Mouse (Mus musculus): Measurements from ENCODE around the gene Acsl4. TPM values are rescaled to one million over a fixed set of nuclear protein-coding genes. Genes with fewer than 3 reads are reported as not detected.

Acsl4 gene
- polyA plus RNA-seq, 2 experiments: 6.4 to 15.4 TPM

DNA sequence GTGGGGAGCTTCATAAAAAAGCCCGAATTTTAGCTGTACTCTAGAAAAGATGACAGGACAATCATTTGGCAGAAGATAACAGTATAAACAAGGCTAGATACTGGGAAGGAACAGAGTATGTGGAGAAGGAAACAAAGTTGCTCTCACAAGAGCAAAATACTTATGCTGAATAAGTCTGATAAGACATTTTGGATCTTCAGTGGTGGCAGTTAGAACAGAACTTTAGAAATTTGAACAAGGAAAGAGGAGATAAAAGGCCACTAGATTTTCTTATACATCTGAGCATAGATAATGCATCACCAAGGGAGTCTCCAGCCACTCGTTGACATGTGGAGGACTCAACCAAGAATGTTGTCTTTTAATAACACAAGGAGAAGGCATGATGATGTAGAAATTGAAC is 23.5 kb upstream of the Acsl4 start:
- Histone ChIP-seq H3K27me3 (ENCODE audit: control insufficient read depth, insufficient read depth, low read length) (no peaks in the 10 kb centered on the region), H3K4me3 (replicated peaks; ENCODE audit: low read length) (no peak overlapping the region), H3K9me3 (ENCODE audit: control insufficient read depth, low read length) (no peaks in the 10 kb centered on the region), H3K9ac (ENCODE audit: low read depth, low read length, severe bottlenecking) (no peak overlapping the region), H3K27ac (replicated peaks; ENCODE audit: low read depth, low read length) (no peak overlapping the region), H3K4me2 (replicated peaks; ENCODE audit: low read depth, low read length, severe bottlenecking) (no peak overlapping the region), H3K4me1 (ENCODE audit: control insufficient read depth, insufficient read depth, low read length) (no peaks in the 10 kb centered on the region), H3K36me3 (ENCODE audit: control insufficient read depth, insufficient read depth, low read length) (no peaks in the 10 kb centered on the region)
- 65% methylated on average over 2 of the region's 2 CpGs for WGBS
- TF ChIP-seq POLR2A (IDR thresholded peaks at IDR 0.05; ENCODE audit: borderline replicate concordance, extremely low read depth, insufficient read depth, insufficient read length): no peak
- no peak for DNase-seq (ENCODE audit: low spot score)
- no peak for ATAC-seq (ENCODE audit: low FRiP score, low read depth)

DNA sequence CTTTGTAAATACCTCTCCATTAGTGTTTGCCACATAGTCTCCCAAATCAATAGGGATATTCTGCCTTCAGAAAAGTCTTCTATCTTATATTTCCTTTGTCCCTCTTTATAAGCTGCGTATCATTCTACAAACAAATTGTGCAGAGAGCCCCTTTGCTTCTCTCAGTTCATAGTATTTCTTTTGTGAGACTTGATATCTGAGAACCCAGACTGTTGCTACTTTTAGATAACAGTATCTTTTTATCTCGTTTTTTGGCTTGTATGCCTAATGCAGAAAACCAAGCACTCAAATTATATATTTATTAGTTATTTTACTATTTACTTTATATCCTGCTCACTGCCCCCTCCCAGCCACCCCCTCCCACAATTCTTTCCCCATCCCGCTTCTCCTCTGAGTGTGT is 19.7 kb upstream of the Acsl4 start:
- no peak overlapping the region for H3K4me3 ChIP-seq (replicated peaks; ENCODE audit: low read length)
- H3K4me1 ChIP-seq (ENCODE audit: control insufficient read depth, insufficient read depth, low read length): no peaks in the 10 kb centered on the region
- no peak overlapping the region for H3K4me2 ChIP-seq (replicated peaks; ENCODE audit: low read depth, low read length, severe bottlenecking)
- no peak for ATAC-seq (ENCODE audit: low FRiP score, low read depth)
- DNase-seq (ENCODE audit: low spot score): no peak
- H3K36me3 ChIP-seq (ENCODE audit: control insufficient read depth, insufficient read depth, low read length): no peaks in the 10 kb centered on the region
- TF ChIP-seq POLR2A (IDR thresholded peaks at IDR 0.05; ENCODE audit: borderline replicate concordance, extremely low read depth, insufficient read depth, insufficient read length): no peak
- H3K9me3 ChIP-seq (ENCODE audit: control insufficient read depth, low read length): no peaks in the 10 kb centered on the region
- no peak overlapping the region for H3K9ac ChIP-seq (ENCODE audit: low read depth, low read length, severe bottlenecking)
- H3K27me3 ChIP-seq (ENCODE audit: control insufficient read depth, insufficient read depth, low read length): no peaks in the 10 kb centered on the region
- 71% methylated on average over 3 of the region's 3 CpGs for WGBS
- H3K27ac ChIP-seq (replicated peaks; ENCODE audit: low read depth, low read length): no peak overlapping the region

GRCm38 (mm10) chrX:142409338-142409737 is 19.0 kb upstream of the Acsl4 start:
- 92% methylated on average over 3 of the region's 3 CpGs for WGBS
- Histone ChIP-seq H3K4me1 (ENCODE audit: control insufficient read depth, insufficient read depth, low read length) (no peaks in the 10 kb centered on the region), H3K9ac (ENCODE audit: low read depth, low read length, severe bottlenecking) (no peak overlapping the region), H3K9me3 (ENCODE audit: control insufficient read depth, low read length) (no peaks in the 10 kb centered on the region), H3K4me3 (replicated peaks; ENCODE audit: low read length) (no peak overlapping the region), H3K27ac (replicated peaks; ENCODE audit: low read depth, low read length) (no peak overlapping the region), H3K4me2 (replicated peaks; ENCODE audit: low read depth, low read length, severe bottlenecking) (no peak overlapping the region), H3K27me3 (ENCODE audit: control insufficient read depth, insufficient read depth, low read length) (no peaks in the 10 kb centered on the region), H3K36me3 (ENCODE audit: control insufficient read depth, insufficient read depth, low read length) (no peaks in the 10 kb centered on the region)
- DNase-seq (ENCODE audit: low spot score) (no peak), ATAC-seq (ENCODE audit: low FRiP score, low read depth) (no peak)
- TF ChIP-seq POLR2A (IDR thresholded peaks at IDR 0.05; ENCODE audit: borderline replicate concordance, extremely low read depth, insufficient read depth, insufficient read length): no peak

GRCm38 (mm10) chrX:142403114-142403513 is 12.8 kb upstream of the Acsl4 start:
- Histone ChIP-seq H3K36me3 (ENCODE audit: control insufficient read depth, insufficient read depth, low read length) (no peaks in the 10 kb centered on the region), H3K9me3 (ENCODE audit: control insufficient read depth, low read length) (no peaks in the 10 kb centered on the region), H3K4me3 (replicated peaks; ENCODE audit: low read length) (no peak overlapping the region), H3K27me3 (ENCODE audit: control insufficient read depth, insufficient read depth, low read length) (no peaks in the 10 kb centered on the region), H3K4me2 (replicated peaks; ENCODE audit: low read depth, low read length, severe bottlenecking) (no peak overlapping the region), H3K27ac (replicated peaks; ENCODE audit: low read depth, low read length) (no peak overlapping the region), H3K9ac (ENCODE audit: low read depth, low read length, severe bottlenecking) (no peak overlapping the region), H3K4me1 (ENCODE audit: control insufficient read depth, insufficient read depth, low read length) (no peaks in the 10 kb centered on the region)
- no peak for DNase-seq (ENCODE audit: low spot score)
- no peak for ATAC-seq (ENCODE audit: low FRiP score, low read depth)
- TF ChIP-seq POLR2A (IDR thresholded peaks at IDR 0.05; ENCODE audit: borderline replicate concordance, extremely low read depth, insufficient read depth, insufficient read length): no peak

- ATAC-seq (ENCODE audit: low FRiP score, low read depth): no peak
- no peak overlapping the region for H3K4me2 ChIP-seq (replicated peaks; ENCODE audit: low read depth, low read length, severe bottlenecking)
- H3K36me3 ChIP-seq (ENCODE audit: control insufficient read depth, insufficient read depth, low read length): no peaks in the 10 kb centered on the region
- WGBS: 59% methylated on average over 2 of the region's 2 CpGs
- H3K27me3 ChIP-seq (ENCODE audit: control insufficient read depth, insufficient read depth, low read length): no peaks in the 10 kb centered on the region
- no peaks in the 10 kb centered on the region for H3K4me1 ChIP-seq (ENCODE audit: control insufficient read depth, insufficient read depth, low read length)
- no peak overlapping the region for H3K4me3 ChIP-seq (replicated peaks; ENCODE audit: low read length)
- H3K9me3 ChIP-seq (ENCODE audit: control insufficient read depth, low read length): no peaks in the 10 kb centered on the region
- H3K27ac ChIP-seq (replicated peaks; ENCODE audit: low read depth, low read length): no peak overlapping the region
- no peak for TF ChIP-seq POLR2A (IDR thresholded peaks at IDR 0.05; ENCODE audit: borderline replicate concordance, extremely low read depth, insufficient read depth, insufficient read length)
- H3K9ac ChIP-seq (ENCODE audit: low read depth, low read length, severe bottlenecking): no peak overlapping the region
- no peak for DNase-seq (ENCODE audit: low spot score)
These were observed 8.3 kb upstream of the Acsl4 start for GRCm38 (mm10) chrX:142398621-142399020.

- peak overlapping the region; percentile 57 for H3K4me2 ChIP-seq (replicated peaks; ENCODE audit: low read depth, low read length, severe bottlenecking)
- peak overlapping the region; percentile 67; the same call in 1 of the 2 replicates for H3K27ac ChIP-seq (replicated peaks; ENCODE audit: low read depth, low read length)
- H3K27me3 ChIP-seq (ENCODE audit: control insufficient read depth, insufficient read depth, low read length): no peaks in the 10 kb centered on the region
- DNase-seq (ENCODE audit: low spot score) (no peak), ATAC-seq (ENCODE audit: low FRiP score, low read depth) (no peak)
- no peaks in the 10 kb centered on the region for H3K4me1 ChIP-seq (ENCODE audit: control insufficient read depth, insufficient read depth, low read length)
- peak overlapping the region; percentile 59 for H3K9ac ChIP-seq (ENCODE audit: low read depth, low read length, severe bottlenecking)
- H3K4me3 ChIP-seq (replicated peaks; ENCODE audit: low read length): peak overlapping the region; percentile 52
- 47% methylated on average over 7 of the region's 7 CpGs for WGBS
- H3K36me3 ChIP-seq (ENCODE audit: control insufficient read depth, insufficient read depth, low read length): no peaks in the 10 kb centered on the region
- TF ChIP-seq POLR2A (IDR thresholded peaks at IDR 0.05; ENCODE audit: borderline replicate concordance, extremely low read depth, insufficient read depth, insufficient read length): no peak
- H3K9me3 ChIP-seq (ENCODE audit: control insufficient read depth, low read length): no peaks in the 10 kb centered on the region
These were observed 552 bp upstream of the Acsl4 start for GRCm38 (mm10) chrX:142390909-142391265.
